Mouse (Mus musculus) liver, embryonic 12.5 days (tissue): ENCODE measurements at regions not wholly inside any gene's neighbourhood (a gene's known extent, or its start where the extent isn't known, plus 50 kb on each side); places are given as distances from the start of the nearest gene placed in this dataset.

Experiments
- ATAC-seq: fragments of 200-750 bp; cut with Nextera tagmentation; 2 replicates; pipeline ENCODE4 v1.8.0; 2017; ENCODE audit warnings: moderate number of reproducible peaks, mild to moderate bottlenecking, moderate library complexity
- H3K27ac ChIP-seq: fragments of 300-500 bp; sonication (generic); 2 replicates; pipeline ENCODE4 v1.5.1; 2016; ENCODE audit warnings: mild to moderate bottlenecking
- H3K27me3 ChIP-seq: fragments of 300-500 bp; sonication (generic); replicated peaks from 2 replicates; pipeline ENCODE4 v1.6.1; 2016; ENCODE audit warnings: mild to moderate bottlenecking, moderate library complexity
- H3K36me3 ChIP-seq: fragments of 300-500 bp; sonication (generic); 2 replicates; pipeline ENCODE4 v1.6.1; 2016; ENCODE audit warnings: mild to moderate bottlenecking, moderate library complexity
- H3K4me1 ChIP-seq: fragments of 300-500 bp; sonication (generic); 2 replicates; pipeline ENCODE4 v1.6.1; 2016
- H3K4me2 ChIP-seq: fragments of 300-500 bp; sonication (generic); 2 replicates; pipeline ENCODE4 v1.6.1; 2016; ENCODE audit warnings: mild to moderate bottlenecking, moderate library complexity
- H3K4me3 ChIP-seq: fragments of 300-500 bp; sonication (generic); 2 replicates; pipeline ENCODE4 v1.5.1; 2016; ENCODE audit warnings: mild to moderate bottlenecking, moderate library complexity
- H3K9ac ChIP-seq: fragments of 300-500 bp; sonication (generic); 2 replicates; pipeline ENCODE4 v1.6.1; 2016; ENCODE audit warnings: mild to moderate bottlenecking, moderate library complexity
- H3K9me3 ChIP-seq: fragments of 300-500 bp; sonication (generic); replicated peaks from 2 replicates; pipeline ENCODE4 v1.6.1; 2016; ENCODE audit warnings: mild to moderate bottlenecking, moderate library complexity
- WGBS: fragments of 180-500 bp; shearing (Covaris S2); methylation state at CpG from one replicate; pipeline ENCODE4 v1.1.7; 2016; ENCODE audit not compliant: insufficient replicate concordance; 5-methylcytosine and 5-hydroxymethylcytosine counted together

GRCm38 (mm10) chr8:26437571-26437970 lies 318.2 kb downstream of the Gm45692 start:
- H3K27ac ChIP-seq = no peak overlapping the region
- no peaks in the 10 kb centered on the region for H3K36me3 ChIP-seq
- ATAC-seq = no peak
- H3K4me1 ChIP-seq = no peaks in the 10 kb centered on the region
- H3K4me3 ChIP-seq = no peak overlapping the region
- 59% methylated on average over 3 of the region's 3 CpGs for WGBS
- H3K9ac ChIP-seq = no peak overlapping the region
- no peaks in the 10 kb centered on the region for H3K27me3 ChIP-seq
- H3K9me3 ChIP-seq = no peaks in the 10 kb centered on the region
- no peak overlapping the region for H3K4me2 ChIP-seq

- Histone ChIP-seq H3K4me2 (0 out of 2 replicates have a peak overlapping the region, but pooled peaks have one; percentile 5), H3K27ac (no peak overlapping the region), H3K4me1 (no peaks in the 10 kb centered on the region), H3K9me3 (no peaks in the 10 kb centered on the region), H3K4me3 (no peak overlapping the region), H3K9ac (no peak overlapping the region), H3K27me3 (no peaks in the 10 kb centered on the region), H3K36me3 (no peaks in the 10 kb centered on the region)
- WGBS = 70% methylated on average over 15 of the region's 15 CpGs
- ATAC-seq = no peak
These were observed 319.0 kb downstream of the Gm45692 start for GRCm38 (mm10) chr8:26438246-26438862.

- 72% methylated on average over 16 of the region's 16 CpGs for WGBS
- Histone ChIP-seq H3K36me3 (no peaks in the 10 kb centered on the region), H3K4me3 (no peak overlapping the region), H3K4me1 (no peaks in the 10 kb centered on the region), H3K27ac (no peak overlapping the region), H3K4me2 (0 out of 2 replicates have a peak overlapping the region, but pooled peaks have one; percentile 5), H3K9me3 (no peaks in the 10 kb centered on the region), H3K9ac (no peak overlapping the region), H3K27me3 (no peaks in the 10 kb centered on the region)
- no peak for ATAC-seq
These were observed 319.5 kb downstream of the Gm45692 start for GRCm38 (mm10) chr8:26438877-26439276.

GRCm38 (mm10) chr8:26441268-26442030 lies 322.1 kb downstream of the Gm45692 start:
- H3K9me3 ChIP-seq = no peaks in the 10 kb centered on the region
- no peak overlapping the region for H3K4me3 ChIP-seq
- WGBS = 61% methylated on average over 12 of the region's 12 CpGs
- no peak for ATAC-seq
- H3K9ac ChIP-seq = no peak overlapping the region
- H3K27me3 ChIP-seq = no peaks in the 10 kb centered on the region
- H3K4me2 ChIP-seq = no peak overlapping the region
- no peaks in the 10 kb centered on the region for H3K4me1 ChIP-seq
- H3K27ac ChIP-seq = no peak overlapping the region
- H3K36me3 ChIP-seq = no peaks in the 10 kb centered on the region

DNA sequence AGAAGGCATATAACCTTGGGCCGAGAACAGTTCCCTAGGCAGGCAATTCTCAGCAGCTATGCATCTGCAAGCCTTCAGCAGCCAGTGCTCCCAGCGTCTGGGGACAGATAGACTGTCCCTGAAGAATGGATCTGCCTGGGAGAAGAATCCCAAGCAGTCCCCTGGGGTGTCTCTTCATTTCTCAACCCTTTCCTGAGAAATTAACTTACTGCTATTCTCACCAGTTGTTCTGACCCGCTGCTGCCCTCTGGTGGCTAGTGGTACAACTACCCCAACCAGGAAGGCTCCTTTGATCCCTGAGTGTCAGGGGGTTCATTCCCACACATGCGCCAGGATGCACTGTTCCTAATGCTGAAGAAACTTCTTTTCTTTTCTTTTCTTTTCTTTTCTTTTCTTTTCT lies 323.7 kb downstream of the Gm45692 start:
- WGBS = 39% methylated on average over 4 of the region's 4 CpGs
- no peaks in the 10 kb centered on the region for H3K27me3 ChIP-seq
- no peaks in the 10 kb centered on the region for H3K36me3 ChIP-seq
- no peak overlapping the region for H3K27ac ChIP-seq
- no peak overlapping the region for H3K4me3 ChIP-seq
- no peak overlapping the region for H3K9ac ChIP-seq
- no peaks in the 10 kb centered on the region for H3K9me3 ChIP-seq
- H3K4me1 ChIP-seq = no peaks in the 10 kb centered on the region
- no peak for ATAC-seq
- H3K4me2 ChIP-seq = no peak overlapping the region

- 71% methylated on average over 11 of the region's 11 CpGs for WGBS
These were observed 324.4 kb downstream of the Gm45692 start for GRCm38 (mm10) chr8:26443735-26444134.

DNA sequence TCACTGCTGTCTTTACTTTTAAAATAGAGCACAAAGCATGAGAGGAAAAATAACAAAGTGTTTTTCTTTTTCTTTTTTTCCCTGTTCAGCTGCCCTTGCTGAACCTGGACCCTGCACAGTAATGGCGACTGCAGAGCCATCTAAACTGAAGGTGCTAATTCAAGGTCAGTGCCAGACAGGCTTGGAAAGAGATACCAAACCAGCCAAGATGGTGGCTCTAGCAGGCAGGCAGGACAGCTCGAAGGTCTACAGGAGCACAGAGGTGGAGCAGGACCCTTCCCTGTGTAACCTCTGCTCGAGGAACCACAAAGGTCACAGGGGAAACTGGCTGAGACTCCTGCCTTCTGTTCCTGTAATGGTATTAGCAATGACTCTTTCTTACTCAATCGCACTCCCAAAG lies 326.7 kb downstream of the Gm45692 start:
- Histone ChIP-seq H3K4me3 (no peak overlapping the region), H3K36me3 (no peaks in the 10 kb centered on the region), H3K27ac (no peak overlapping the region), H3K4me1 (no peaks in the 10 kb centered on the region), H3K4me2 (no peak overlapping the region), H3K9ac (no peak overlapping the region), H3K9me3 (no peaks in the 10 kb centered on the region), H3K27me3 (no peaks in the 10 kb centered on the region)
- no peak for ATAC-seq
- 56% methylated on average over 4 of the region's 4 CpGs for WGBS

More at GRCm38 (mm10) chr8:26443735-26444134, 324.4 kb downstream of the Gm45692 start:
- no peak for ATAC-seq
- Histone ChIP-seq H3K36me3 (no peaks in the 10 kb centered on the region), H3K9me3 (no peaks in the 10 kb centered on the region), H3K4me3 (no peak overlapping the region), H3K9ac (no peak overlapping the region), H3K27me3 (no peaks in the 10 kb centered on the region), H3K4me2 (no peak overlapping the region), H3K4me1 (no peaks in the 10 kb centered on the region), H3K27ac (no peak overlapping the region)

DNA sequence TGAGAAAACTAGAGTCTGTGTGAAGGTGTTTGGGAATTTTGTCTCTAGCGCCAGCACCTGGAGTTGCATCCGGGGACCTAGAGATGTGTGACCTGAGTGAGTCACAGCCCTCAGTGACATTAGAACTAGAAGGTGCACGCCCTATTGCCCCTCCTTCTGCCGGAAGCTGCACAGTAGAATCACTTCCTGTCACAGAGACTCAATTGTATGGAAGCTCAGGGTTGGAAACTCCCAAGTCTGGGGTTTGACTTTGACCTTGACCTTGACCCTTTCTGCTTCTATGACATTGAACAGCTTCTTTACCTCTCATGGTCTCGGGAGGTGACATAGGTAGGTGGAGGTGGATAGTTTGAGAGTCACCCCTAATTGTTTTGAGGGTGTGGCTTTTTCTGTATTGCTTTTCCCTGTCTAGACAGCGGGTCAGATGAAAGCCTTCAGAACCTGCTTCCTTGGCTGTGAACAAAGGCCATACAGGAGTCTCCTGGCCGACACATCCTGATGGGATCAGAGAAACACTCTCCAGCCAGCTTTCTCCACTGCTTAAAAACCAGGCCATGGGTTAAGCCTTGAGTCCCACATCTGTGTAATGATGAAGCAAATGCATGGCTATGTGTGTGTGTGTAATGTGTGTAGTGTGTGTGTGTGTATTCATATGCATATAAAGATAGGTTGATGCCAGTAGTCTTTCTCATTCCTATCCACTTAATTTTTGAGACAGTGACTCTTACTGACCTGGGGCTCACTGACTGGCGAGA lies 328.7 kb downstream of the Gm45692 start:
- Histone ChIP-seq H3K4me1 (no peaks in the 10 kb centered on the region), H3K4me2 (no peak overlapping the region), H3K4me3 (no peak overlapping the region), H3K9ac (no peak overlapping the region), H3K27ac (no peak overlapping the region), H3K27me3 (no peaks in the 10 kb centered on the region), H3K9me3 (no peaks in the 10 kb centered on the region), H3K36me3 (no peaks in the 10 kb centered on the region)
- WGBS = 62% methylated on average over 8 of the region's 8 CpGs
- ATAC-seq = no peak

- no peaks in the 10 kb centered on the region for H3K36me3 ChIP-seq
- H3K27me3 ChIP-seq = no peaks in the 10 kb centered on the region
- H3K4me3 ChIP-seq = no peak overlapping the region
- H3K9ac ChIP-seq = no peak overlapping the region
- no peak overlapping the region for H3K27ac ChIP-seq
- ATAC-seq = no peak
- WGBS = 75% methylated on average over 7 of the region's 7 CpGs
- H3K4me1 ChIP-seq = no peaks in the 10 kb centered on the region
- H3K9me3 ChIP-seq = no peaks in the 10 kb centered on the region
- no peak overlapping the region for H3K4me2 ChIP-seq
These were observed 330.0 kb downstream of the Gm45692 start for GRCm38 (mm10) chr8:26449291-26449690.

- Histone ChIP-seq H3K36me3 (no peaks in the 10 kb centered on the region), H3K4me2 (no peak overlapping the region), H3K4me3 (no peak overlapping the region), H3K27me3 (no peaks in the 10 kb centered on the region), H3K4me1 (no peaks in the 10 kb centered on the region), H3K9ac (no peak overlapping the region), H3K27ac (no peak overlapping the region), H3K9me3 (no peaks in the 10 kb centered on the region)
- WGBS = 62% methylated on average over 10 of the region's 10 CpGs
- no peak for ATAC-seq
These were observed 331.2 kb downstream of the Gm45692 start for GRCm38 (mm10) chr8:26450543-26450942.

DNA sequence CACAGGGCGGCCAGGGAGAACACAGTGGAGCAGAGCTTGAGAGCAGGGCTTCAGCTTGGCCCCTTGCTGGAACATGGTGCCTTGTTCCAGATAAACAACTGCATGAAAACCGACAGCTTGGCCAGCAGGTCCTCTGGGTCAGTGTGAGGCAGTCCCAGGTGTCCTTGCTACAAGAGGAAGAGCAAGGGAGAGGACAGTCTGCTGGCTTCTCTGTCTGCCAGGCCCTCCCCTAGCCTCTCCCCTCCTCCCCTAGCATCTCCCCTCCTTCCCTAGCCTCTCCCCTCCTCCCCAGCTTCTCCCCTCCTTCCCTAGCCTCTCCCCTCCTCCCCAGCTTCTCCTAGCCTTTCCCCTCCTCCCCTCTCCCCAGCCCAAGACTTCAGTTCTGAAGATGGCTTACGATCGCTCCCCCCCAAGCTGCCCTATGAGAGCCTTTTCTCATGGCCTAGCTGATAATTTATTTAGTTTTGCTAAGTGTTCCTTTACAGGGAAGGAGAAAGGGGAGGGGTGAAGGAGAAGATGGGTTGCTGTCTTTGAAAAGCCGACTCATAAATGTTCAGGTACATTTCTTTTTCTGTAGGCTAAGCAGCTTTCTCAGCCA lies 333.7 kb downstream of the Gm45692 start:
- no peak overlapping the region for H3K4me3 ChIP-seq
- H3K4me2 ChIP-seq = no peak overlapping the region
- no peaks in the 10 kb centered on the region for H3K27me3 ChIP-seq
- H3K36me3 ChIP-seq = no peaks in the 10 kb centered on the region
- no peaks in the 10 kb centered on the region for H3K4me1 ChIP-seq
- 55% methylated on average over 5 of the region's 5 CpGs for WGBS
- H3K9me3 ChIP-seq = no peaks in the 10 kb centered on the region
- H3K27ac ChIP-seq = no peak overlapping the region
- no peak for ATAC-seq
- no peak overlapping the region for H3K9ac ChIP-seq

DNA sequence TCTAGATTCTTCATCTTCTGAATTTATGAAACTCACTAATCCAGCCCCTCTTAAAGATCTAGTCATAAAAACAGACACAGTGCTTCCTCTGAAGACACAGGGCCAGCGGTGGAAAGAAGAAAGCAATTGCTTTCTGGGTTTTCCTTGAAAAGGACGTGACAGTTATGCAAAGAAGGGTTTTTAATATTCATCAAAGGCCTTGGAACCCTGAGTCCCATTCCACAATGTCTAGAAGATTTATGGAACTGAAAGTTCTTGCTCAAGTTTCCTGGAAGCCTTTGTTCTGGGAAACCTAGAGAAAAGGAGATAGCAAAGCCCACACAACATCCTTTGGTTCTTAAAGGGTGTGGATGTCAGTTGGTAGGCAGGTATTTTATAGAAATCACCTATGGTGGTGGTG lies 346.0 kb downstream of the Gm45692 start:
- no peak for ATAC-seq
- Histone ChIP-seq H3K27ac (no peak overlapping the region), H3K27me3 (no peaks in the 10 kb centered on the region), H3K9ac (no peak overlapping the region), H3K4me3 (no peak overlapping the region), H3K9me3 (no peaks in the 10 kb centered on the region), H3K36me3 (no peaks in the 10 kb centered on the region), H3K4me2 (no peak overlapping the region), H3K4me1 (no peaks in the 10 kb centered on the region; the same call in 1 of the 2 replicates)
- WGBS = 49% methylated on average over 2 of the region's 2 CpGs
